Mouse (Mus musculus) erythroblast, embryonic 14.5 days (primary cell): ENCODE results near the gene Ppfia1. TPM values are rescaled to one million over a fixed set of nuclear protein-coding genes. Genes with fewer than 3 reads are reported as not detected.

Experiments used
- H3K27me3 ChIP-seq: 2 replicates; pipeline ENCODE4 v1.6.1; 2012; ENCODE audit warnings: inconsistent platforms; ENCODE audit not compliant: control insufficient read depth
- H3K36me3 ChIP-seq: 2 replicates; pipeline ENCODE4 v1.6.1; 2012; ENCODE audit warnings: mild to moderate bottlenecking, inconsistent platforms; ENCODE audit not compliant: control insufficient read depth
- H3K4me1 ChIP-seq: 2 replicates; pipeline ENCODE4 v1.6.1; 2012; ENCODE audit warnings: inconsistent platforms; ENCODE audit not compliant: control insufficient read depth
- H3K4me3 ChIP-seq: replicated peaks from 2 replicates; pipeline ENCODE3; 2012; ENCODE audit warnings: moderate library complexity, mild to moderate bottlenecking, inconsistent platforms
- H3K9me3 ChIP-seq: 2 replicates; pipeline ENCODE4 v1.6.1; 2012; ENCODE audit warnings: low read length, inconsistent platforms, mixed read lengths; ENCODE audit not compliant: control insufficient read depth
- GATA1 ChIP-seq: IDR thresholded peaks from 2 replicates; pipeline ENCODE4 v1.6.1; 2012; ENCODE audit warnings: low read length, inconsistent platforms, mixed read lengths
- TAL1 ChIP-seq: IDR thresholded peaks from 3 replicates; pipeline ENCODE4 v1.6.1; 2012; ENCODE audit warnings: low read length, inconsistent platforms, mixed read lengths
- polyA plus RNA-seq: library from polyadenylated mRNA; stranded (reverse); fragments of >175 nt; gene quantifications from 2 replicates; pipeline ENCODE4 v1.2.3, GENCODE M21; 2012

Ppfia1 gene
- polyA plus RNA-seq, 1 experiment = 6.1 TPM

GRCm38 (mm10) chr7:144577876-144578275 lies 24.3 kb upstream of the Ppfia1 start:
- Histone ChIP-seq H3K9me3 (no peaks in the 10 kb centered on the region), H3K36me3 (peaks cover 24% of the 10 kb centered on the region), H3K4me3 (no peak overlapping the region), H3K4me1 (peaks cover 26% of the 10 kb centered on the region), H3K27me3 (peaks cover 4% of the 10 kb centered on the region; the same call in 1 of the 2 replicates)
- TF ChIP-seq TAL1 (no peak), GATA1 (no peak)

- Histone ChIP-seq H3K27me3 (peaks cover 17% of the 10 kb centered on the region), H3K4me3 (no peak overlapping the region), H3K9me3 (no peaks in the 10 kb centered on the region), H3K4me1 (no peaks in the 10 kb centered on the region), H3K36me3 (no peaks in the 10 kb centered on the region)
- no peak for TF ChIP-seq TAL1
- TF ChIP-seq GATA1 = no peak
Measured at GRCm38 (mm10) chr7:144572234-144572633, 18.7 kb upstream of the Ppfia1 start.

GRCm38 (mm10) chr7:144571598-144571997 lies 18.1 kb upstream of the Ppfia1 start:
- H3K27me3 ChIP-seq = peaks cover 20% of the 10 kb centered on the region
- H3K9me3 ChIP-seq = no peaks in the 10 kb centered on the region
- no peaks in the 10 kb centered on the region for H3K36me3 ChIP-seq
- H3K4me1 ChIP-seq = no peaks in the 10 kb centered on the region
- no peak overlapping the region for H3K4me3 ChIP-seq
- TF ChIP-seq GATA1 (no peak), TAL1 (no peak)

DNA sequence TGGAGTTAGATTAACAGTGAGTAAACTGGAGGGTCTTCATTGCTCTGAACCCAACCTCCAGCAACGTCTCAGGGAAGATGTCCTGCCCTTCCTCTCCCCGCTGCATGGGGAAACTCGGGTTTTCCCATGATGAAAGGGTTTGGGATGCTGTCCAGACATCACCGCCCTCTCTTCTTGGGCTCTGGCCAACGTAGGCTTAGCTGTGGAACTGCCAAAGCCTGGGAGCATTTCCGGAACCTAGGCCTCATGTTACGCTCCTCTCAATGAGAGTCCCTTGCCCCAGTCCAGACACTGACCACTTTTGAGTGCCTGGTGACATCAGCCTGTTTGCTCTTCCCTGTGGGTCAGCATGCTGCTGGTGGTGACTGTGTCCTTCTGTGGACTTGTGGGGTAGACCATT lies 15.9 kb upstream of the Ppfia1 start:
- no peak for TF ChIP-seq GATA1
- TF ChIP-seq TAL1 = no peak
- Histone ChIP-seq H3K9me3 (no peaks in the 10 kb centered on the region), H3K4me1 (no peaks in the 10 kb centered on the region), H3K4me3 (no peak overlapping the region), H3K27me3 (peaks cover 22% of the 10 kb centered on the region), H3K36me3 (no peaks in the 10 kb centered on the region)

- no peak overlapping the region for H3K4me3 ChIP-seq
- no peaks in the 10 kb centered on the region for H3K36me3 ChIP-seq
- H3K9me3 ChIP-seq = no peaks in the 10 kb centered on the region
- no peak for TF ChIP-seq GATA1
- TF ChIP-seq TAL1 = no peak
- no peaks in the 10 kb centered on the region for H3K4me1 ChIP-seq
- H3K27me3 ChIP-seq = peaks cover 21% of the 10 kb centered on the region
Measured at GRCm38 (mm10) chr7:144568091-144568490, 14.6 kb upstream of the Ppfia1 start.

DNA sequence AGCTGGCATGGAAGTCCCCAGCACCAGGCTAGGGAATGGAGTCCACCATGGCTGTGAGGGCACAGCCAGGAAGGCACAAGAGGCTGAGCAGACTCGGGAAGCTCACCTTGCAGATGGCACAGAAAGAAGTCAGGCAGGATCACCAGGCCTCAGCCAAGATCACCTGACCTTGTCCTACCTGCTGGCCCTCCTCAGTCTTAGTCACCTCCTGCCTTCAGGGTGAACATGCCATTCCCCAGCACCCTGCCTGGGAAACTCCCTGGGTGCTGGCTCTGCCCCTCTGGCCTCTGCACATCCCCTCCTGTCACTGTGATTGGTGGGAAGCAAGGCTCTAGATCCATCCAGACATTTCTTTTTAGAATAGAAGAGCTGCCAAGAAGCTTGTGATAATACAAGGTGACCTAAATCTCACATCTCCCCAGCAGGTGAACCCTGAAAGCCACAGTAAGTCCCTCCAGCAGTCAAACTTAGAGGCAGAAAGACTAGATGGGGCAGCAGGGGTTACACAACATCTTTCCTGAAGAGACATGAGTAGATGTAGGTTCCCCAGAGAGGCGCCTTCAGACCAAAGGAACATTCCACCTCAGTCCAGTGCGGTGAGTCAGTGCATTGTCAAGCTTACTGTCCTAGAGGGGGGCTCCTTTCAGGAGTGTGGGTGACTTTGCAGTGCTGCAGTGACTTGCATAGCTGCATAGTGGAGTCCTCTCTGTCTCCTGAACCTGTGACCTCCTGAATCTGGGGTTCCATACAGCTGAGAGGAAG lies 13.6 kb upstream of the Ppfia1 start:
- no peak for TF ChIP-seq TAL1
- no peak for TF ChIP-seq GATA1
- Histone ChIP-seq H3K4me3 (no peak overlapping the region), H3K9me3 (no peaks in the 10 kb centered on the region), H3K4me1 (no peaks in the 10 kb centered on the region), H3K27me3 (peaks cover 19% of the 10 kb centered on the region), H3K36me3 (no peaks in the 10 kb centered on the region)

- H3K4me1 ChIP-seq = no peaks in the 10 kb centered on the region
- peaks cover 11% of the 10 kb centered on the region for H3K27me3 ChIP-seq
- TF ChIP-seq GATA1 (no peak), TAL1 (no peak)
- H3K9me3 ChIP-seq = no peaks in the 10 kb centered on the region
- no peaks in the 10 kb centered on the region for H3K36me3 ChIP-seq
- H3K4me3 ChIP-seq = no peak overlapping the region
Measured at GRCm38 (mm10) chr7:144563456-144564155, 10.1 kb upstream of the Ppfia1 start.

DNA sequence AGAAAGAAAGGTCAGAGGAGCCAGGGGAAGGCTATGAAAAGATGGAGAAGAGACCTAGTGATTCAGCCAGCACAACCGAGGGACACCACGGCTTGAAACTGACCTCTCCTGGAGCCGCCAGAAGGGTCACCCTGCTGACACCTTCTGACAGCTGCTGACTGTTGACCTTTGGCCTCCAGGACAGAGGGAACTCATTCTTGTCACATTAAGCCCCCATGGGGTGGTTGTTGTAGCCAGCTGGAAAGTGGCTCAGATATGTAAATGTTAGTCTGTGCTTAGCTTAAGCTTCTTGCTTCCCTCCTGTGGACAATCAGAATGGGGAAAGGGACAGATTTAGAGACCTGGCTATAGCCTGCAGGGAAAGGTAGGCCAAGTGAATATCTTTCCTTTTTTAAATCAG lies 8.5 kb upstream of the Ppfia1 start:
- TF ChIP-seq GATA1 = no peak
- TF ChIP-seq TAL1 = no peak
- H3K4me1 ChIP-seq = no peaks in the 10 kb centered on the region
- H3K9me3 ChIP-seq = no peaks in the 10 kb centered on the region
- no peaks in the 10 kb centered on the region for H3K36me3 ChIP-seq
- H3K4me3 ChIP-seq = no peak overlapping the region
- peaks cover 8% of the 10 kb centered on the region for H3K27me3 ChIP-seq

DNA sequence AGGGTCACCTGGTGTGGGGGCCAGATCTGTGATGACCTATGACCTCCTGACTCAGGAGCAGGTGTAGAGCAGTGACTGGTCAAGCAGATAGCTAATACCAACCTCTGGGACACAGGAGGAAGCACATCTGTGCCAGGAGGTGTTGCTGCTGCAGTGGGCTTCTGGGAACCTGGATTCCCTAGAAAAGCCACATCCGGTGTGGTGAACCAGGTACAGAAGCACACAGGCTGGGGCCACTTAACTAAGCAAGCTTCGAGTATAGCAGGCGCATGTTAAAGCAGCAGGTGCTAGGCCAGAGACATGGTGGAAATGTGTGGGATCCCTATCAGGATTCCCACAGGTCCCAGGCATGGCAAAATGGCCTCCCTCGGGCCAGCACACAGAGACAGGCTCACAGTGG lies 7.1 kb upstream of the Ppfia1 start:
- Histone ChIP-seq H3K4me1 (peaks cover 2% of the 10 kb centered on the region; the same call in 1 of the 2 replicates), H3K4me3 (no peak overlapping the region), H3K27me3 (peaks cover 3% of the 10 kb centered on the region), H3K36me3 (no peaks in the 10 kb centered on the region), H3K9me3 (no peaks in the 10 kb centered on the region)
- no peak for TF ChIP-seq GATA1
